Mouse (Mus musculus): ENCODE results near the gene Nudt16. TPM values are rescaled to one million over a fixed set of nuclear protein-coding genes. Genes with fewer than 3 reads are reported as not detected.
"Not testable (repeated sequence)": the region's sequence is repeated elsewhere in the genome, so short reads cannot be mapped to it uniquely, and the experiment has no call there.

Nudt16 gene
- total RNA-seq (2021), result 10 to 100 TPM; 17.0 to 17.4 TPM
- long read RNA-seq, experiment 1, transcript Nudt16-201 (3 exons, 1,631 nt), result major isoform, 12 of 17 reads
- long read RNA-seq, experiment 1, partial matches to known transcripts, result 0 of 17 reads
- long read RNA-seq, experiment 1, other reads (novel, unspliced or antisense), result 0 of 17 reads
- long read RNA-seq, experiment 2, transcript Nudt16-201 (3 exons, 1,631 nt), result major isoform, 16 of 17 reads
- long read RNA-seq, experiment 2, partial matches to known transcripts, result 0 of 17 reads
- long read RNA-seq, experiment 2, other reads (novel, unspliced or antisense), result 0 of 17 reads

DNA sequence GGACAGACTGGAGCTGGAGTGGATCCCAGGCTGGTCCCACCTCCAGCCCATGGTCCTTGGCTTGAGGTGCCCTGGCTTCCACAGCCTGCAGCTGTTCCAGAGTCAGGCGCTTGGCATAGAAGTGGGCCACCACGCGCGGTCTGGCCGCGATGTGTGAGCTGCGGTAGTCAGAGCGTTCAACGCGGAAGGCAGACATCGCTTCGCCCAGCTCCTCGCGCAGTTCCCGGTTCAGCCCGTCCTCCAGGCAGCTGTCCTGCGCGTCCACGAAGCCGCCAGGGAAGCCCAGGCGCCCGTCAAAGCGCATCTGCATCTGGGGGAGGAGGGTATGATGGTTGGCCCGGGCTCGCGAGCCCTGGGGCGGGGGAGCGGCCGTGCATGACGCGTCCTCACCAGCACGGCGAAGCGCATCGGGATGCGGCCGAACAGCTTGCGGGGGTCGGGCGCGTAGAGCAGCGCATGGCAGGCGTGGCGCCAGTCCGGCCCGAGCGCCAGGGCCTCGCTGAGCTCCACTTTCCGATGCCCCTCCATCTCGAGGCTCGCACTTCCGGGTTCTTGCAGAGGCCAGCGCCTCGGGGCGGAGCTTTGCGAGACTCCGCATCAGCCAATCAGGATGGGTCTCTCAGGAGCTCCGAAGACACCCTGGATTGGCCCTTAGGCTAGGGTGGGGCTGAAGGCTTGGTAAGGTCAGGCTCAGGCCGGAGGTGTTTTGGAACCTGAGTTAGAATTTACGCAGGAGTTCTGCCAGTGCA, at the start of gene Nudt16:
Gene Nudt16, minus strand, starts transcription at position 572 of the 749 bp plus-strand sequence.
- DNase-seq (ENCODE audit: low spot score in 2 of 2), result peak; percentile 82 to 86

DNA sequence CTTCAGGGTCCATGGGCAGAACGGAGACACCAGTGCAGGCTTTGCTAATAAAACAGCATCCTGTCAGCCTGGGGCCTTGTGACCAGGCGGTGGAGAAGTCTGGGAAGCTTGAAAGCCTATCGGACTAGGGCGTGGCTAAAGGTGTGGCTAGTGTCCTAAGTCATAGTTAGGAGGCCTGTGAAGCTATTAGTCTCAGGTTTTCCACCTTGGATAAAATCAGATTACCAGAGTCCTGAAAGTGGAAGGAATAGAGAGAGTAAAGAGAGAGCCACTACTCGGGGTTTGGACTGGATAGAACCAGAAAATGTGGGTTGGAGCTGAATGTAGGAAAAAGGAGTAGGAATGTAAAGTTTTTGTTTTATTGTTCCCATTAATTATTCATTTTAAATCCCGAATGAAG, 13.4 kb upstream of the Nudt16 start, which contains the start of gene 1700080E11Rik:
Gene 1700080E11Rik, minus strand, starts transcription at position 101 of the 400 bp plus-strand sequence.
- DNase-seq (ENCODE audit: low spot score in 2 of 2), result no peak

- DNase-seq (ENCODE audit: low spot score in 2 of 2), result no peak
These were observed 7.6 kb upstream of the Nudt16 start for GRCm38 (mm10) chr9:105139204-105139603.

DNA sequence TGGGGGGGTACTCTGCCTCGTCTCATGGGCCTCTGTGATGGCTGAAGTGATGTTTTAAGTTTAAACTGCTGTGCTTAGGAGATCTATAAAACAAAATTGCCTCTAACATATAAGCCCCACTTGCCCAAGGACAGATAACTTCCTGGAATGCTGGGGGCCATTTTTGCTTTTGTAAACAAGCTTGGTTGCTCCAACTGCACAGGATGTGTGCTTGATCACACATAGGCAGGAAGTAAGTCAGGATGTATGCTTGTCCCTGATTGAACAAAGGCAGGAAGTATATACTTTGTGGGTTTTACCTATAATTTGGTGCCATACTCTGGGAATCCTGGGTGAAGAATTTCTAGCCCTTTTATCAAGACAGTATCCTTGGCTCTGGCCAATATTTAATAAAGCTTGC, 4.8 kb upstream of the Nudt16 start:
- DNase-seq (ENCODE audit: low spot score in 2 of 2), result no peak

- no peak for DNase-seq (ENCODE audit: low spot score in 2 of 2)
These were observed 2.9 kb upstream of the Nudt16 start for GRCm38 (mm10) chr9:105134536-105134935.

GRCm38 (mm10) chr9:105132002-105132367, 361 bp upstream of the Nudt16 start:
- no peak for DNase-seq (ENCODE audit: low spot score in 2 of 2)

DNA sequence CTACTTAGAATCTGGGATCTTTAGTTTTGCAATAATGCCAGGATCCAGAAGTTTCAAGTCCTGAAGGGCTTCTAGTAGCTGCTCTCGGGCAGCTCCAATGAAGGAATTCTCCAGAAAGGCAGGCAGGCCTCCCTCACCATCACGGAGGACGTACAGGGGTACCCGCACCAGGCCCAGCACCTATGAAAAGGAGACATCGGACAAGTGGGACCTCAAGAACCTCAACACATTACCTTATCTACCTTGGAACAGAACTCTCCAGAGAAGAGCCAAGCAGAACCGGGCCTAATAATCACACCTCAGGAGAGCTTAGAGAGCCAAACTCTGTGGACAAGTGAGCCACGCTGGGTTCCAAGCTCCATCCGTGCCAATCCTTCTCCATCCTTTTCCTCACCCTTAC, 1.3 kb downstream of the Nudt16 start:
- DNase-seq (ENCODE audit: low spot score in 2 of 2), result no peak

GRCm38 (mm10) chr9:105125206-105125605, 6.4 kb downstream of the Nudt16 start:
- DNase-seq (ENCODE audit: low spot score in 2 of 2), result not testable (repeated sequence)

GRCm38 (mm10) chr9:105103893-105104292, 27.7 kb downstream of the Nudt16 start:
- no peak for DNase-seq (ENCODE audit: low spot score in 2 of 2)

DNA sequence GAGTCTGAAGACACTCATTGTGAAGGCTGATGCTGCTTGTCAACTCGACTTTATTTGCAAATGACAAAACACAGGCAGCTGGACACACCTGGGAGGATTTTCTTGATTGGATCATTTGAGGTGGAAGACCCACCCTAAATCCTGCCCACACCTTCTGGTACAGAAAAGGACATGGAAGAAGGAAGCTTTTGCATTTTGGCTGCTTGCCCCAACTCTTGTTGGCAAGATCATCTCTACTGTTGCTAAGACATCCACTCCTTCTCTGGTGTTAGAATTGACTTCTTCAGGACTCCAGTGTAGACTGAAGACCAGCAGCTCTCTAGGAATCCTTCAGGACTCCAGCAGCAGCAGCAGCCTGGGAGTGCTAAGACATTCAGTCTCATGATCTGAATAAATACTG, 29.7 kb downstream of the Nudt16 start:
- DNase-seq (ENCODE audit: low spot score in 2 of 2), result no peak

- DNase-seq (ENCODE audit: low spot score in 2 of 2), result no peak
These were observed 30.6 kb downstream of the Nudt16 start for GRCm38 (mm10) chr9:105100807-105101570.

GRCm38 (mm10) chr9:105080246-105080645, 51.4 kb downstream of the Nudt16 start:
- no peak for DNase-seq (ENCODE audit: low spot score in 2 of 2)

Other genes starting within 250 kb of the Nudt16 start
- 10 to 100 TPM; 73.0 to 77.6 TPM for gene Mrpl3, start 78.6 kb downstream of the Nudt16 start, total RNA-seq (2021)
- gene 1700080E11Rik, start 13.3 kb upstream of the Nudt16 start, total RNA-seq (2021), result not detected

Data from layer of hippocampus, postnatal 14 days (tissue).